Mouse (Mus musculus): ENCODE data around the gene Nxpe5. TPM values are rescaled to one million over a fixed set of nuclear protein-coding genes. Genes with fewer than 3 reads are reported as not detected.
A peak's percentile ranks its signal among the peaks of the same experiment; 100 is the strongest.

Gene Nxpe5
- polyA plus RNA-seq, 1 experiment from 2014 or later: not detected

DNA sequence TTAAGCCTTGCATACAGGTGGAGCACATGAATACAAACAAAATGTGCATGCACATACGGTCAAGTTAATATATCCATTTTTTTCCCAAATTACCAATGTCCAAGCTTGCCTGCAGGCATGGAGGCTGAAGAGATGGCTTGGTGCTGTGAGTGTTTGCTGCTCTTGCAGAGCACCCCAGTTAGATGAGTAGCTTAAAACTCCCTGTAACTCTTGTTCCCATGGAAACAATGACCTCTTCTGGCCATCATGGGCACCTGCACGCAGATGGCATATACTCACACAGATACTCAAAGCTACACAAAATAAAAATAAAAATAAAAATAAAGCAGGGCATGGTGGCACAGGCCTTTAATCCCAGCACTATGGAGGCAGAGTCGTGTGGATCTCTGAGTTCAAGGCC lies 27.4 kb downstream of the Nxpe5 start:
- no peak for ATAC-seq (ENCODE audit: insufficient number of reproducible peaks, insufficient read depth, low FRiP score, low read depth)
- H3K27ac ChIP-seq (replicated peaks in 1 of 2; ENCODE audit: control insufficient read depth in 1 of 2, insufficient read depth in 1 of 2, low read depth in 2 of 2, low read length in 2 of 2): no peak overlapping the region
- H3K27me3 ChIP-seq (ENCODE audit: control insufficient read depth, insufficient read depth, low read length): no peaks in the 10 kb centered on the region
- H3K4me3 ChIP-seq (ENCODE audit: control insufficient read depth in 1 of 2, insufficient read depth in 1 of 2, low read depth in 1 of 2, low read length in 2 of 2): no peak overlapping the region
- 82% methylated on average over 3 of the region's 3 CpGs for WGBS
- no peaks in the 10 kb centered on the region for H3K9me3 ChIP-seq (ENCODE audit: control insufficient read depth, low read length)
- H3K4me1 ChIP-seq (ENCODE audit: control insufficient read depth in 2 of 2, insufficient read depth in 2 of 2, low read length in 2 of 2): peaks cover 4 to 6% of the 10 kb centered on the region in 2 experiments; a peak in 3 of 4 replicates
- H3K36me3 ChIP-seq (ENCODE audit: control insufficient read depth, insufficient read depth, low read length): peaks cover under 1% of the 10 kb centered on the region; the same call in 1 of the 2 replicates
- no peak overlapping the region for H3K9ac ChIP-seq (ENCODE audit: low read length)
- H3K4me2 ChIP-seq (ENCODE audit: low read length): no peak overlapping the region

DNA sequence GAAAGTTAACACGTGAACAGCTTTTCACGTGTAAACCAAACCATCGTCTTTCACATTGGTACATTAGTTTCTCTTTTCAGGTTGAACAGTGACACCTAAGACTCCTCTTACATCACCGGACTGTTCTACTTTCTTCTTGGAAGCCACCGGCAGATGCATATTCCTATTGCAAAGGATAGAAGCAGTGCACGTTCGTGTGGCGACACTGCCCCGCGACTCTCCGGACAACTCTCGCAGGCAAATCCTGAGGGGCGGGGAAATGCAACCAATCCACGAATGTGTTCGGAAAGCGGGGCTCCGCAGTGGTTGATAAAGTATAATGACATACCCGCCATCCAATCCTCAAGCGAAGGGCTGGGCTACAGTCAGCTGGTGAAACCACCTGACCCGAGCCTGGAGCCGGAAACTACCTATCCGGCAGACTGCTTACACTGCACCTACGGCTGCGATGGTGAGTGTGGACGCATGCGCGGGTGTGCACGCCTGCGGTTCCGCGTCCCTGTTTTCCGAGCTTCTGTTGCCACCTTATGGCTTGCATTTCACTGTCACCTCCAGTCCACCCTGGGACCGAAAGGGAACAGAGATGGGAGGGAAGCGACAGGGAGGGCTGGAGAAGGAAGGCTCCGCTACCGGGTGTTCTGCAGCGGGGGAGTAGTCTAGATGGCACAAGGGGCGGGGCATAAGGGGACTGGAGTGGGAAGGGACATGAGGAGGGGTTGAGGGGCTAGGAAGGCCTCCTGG lies 29.8 kb downstream of the Nxpe5 start, which contains the start of gene Lamtor4:
Gene Lamtor4, plus strand, starts transcription at position 130 of the 741 bp plus-strand sequence.
- Histone ChIP-seq H3K9me3 (ENCODE audit: control insufficient read depth, low read length) (no peaks in the 10 kb centered on the region), H3K4me2 (ENCODE audit: low read length) (peak within 1 kb of the TSS; percentile 83), H3K27ac (replicated peaks in 1 of 2; ENCODE audit: control insufficient read depth in 1 of 2, insufficient read depth in 1 of 2, low read depth in 2 of 2, low read length in 2 of 2) (peak within 1 kb of the TSS; percentile 83 to 85), H3K27me3 (ENCODE audit: control insufficient read depth, insufficient read depth, low read length) (no peaks in the 10 kb centered on the region), H3K4me3 (ENCODE audit: control insufficient read depth in 1 of 2, insufficient read depth in 1 of 2, low read depth in 1 of 2, low read length in 2 of 2) (peak within 1 kb of the TSS; percentile 80 to 88), H3K9ac (ENCODE audit: low read length) (peak within 1 kb of the TSS; percentile 74), H3K36me3 (ENCODE audit: control insufficient read depth, insufficient read depth, low read length) (peaks cover 24% of the 10 kb centered on the region), H3K4me1 (ENCODE audit: control insufficient read depth in 2 of 2, insufficient read depth in 2 of 2, low read length in 2 of 2) (peaks cover 18 to 22% of the 10 kb centered on the region in 2 experiments)
- ATAC-seq (ENCODE audit: insufficient number of reproducible peaks, insufficient read depth, low FRiP score, low read depth): peak; percentile 98
- WGBS: under 1% methylated on average over 38 of the region's 38 CpGs

DNA sequence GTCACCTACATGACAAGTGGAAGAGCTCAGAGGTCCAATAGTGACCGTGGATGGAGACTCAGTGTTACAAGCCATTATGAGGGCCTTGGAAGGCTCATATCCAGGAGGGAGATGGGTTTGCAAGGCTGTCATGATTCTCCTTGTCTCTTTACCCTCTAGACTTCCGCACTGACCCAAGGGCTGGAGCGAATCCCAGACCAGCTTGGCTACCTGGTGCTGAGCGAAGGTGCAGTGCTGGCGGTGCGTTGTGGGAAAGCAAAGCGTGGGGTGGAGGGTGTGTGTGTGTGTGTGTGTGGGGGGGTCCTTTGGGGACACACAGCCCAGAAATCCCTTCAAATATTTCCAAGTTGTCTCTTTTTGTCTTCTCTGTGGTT lies 30.4 kb downstream of the Nxpe5 start:
- Histone ChIP-seq H3K27me3 (ENCODE audit: control insufficient read depth, insufficient read depth, low read length) (no peaks in the 10 kb centered on the region), H3K9me3 (ENCODE audit: control insufficient read depth, low read length) (no peaks in the 10 kb centered on the region), H3K36me3 (ENCODE audit: control insufficient read depth, insufficient read depth, low read length) (peaks cover 29% of the 10 kb centered on the region), H3K4me1 (ENCODE audit: control insufficient read depth in 2 of 2, insufficient read depth in 2 of 2, low read length in 2 of 2) (peaks cover 18 to 26% of the 10 kb centered on the region in 2 experiments), H3K27ac (replicated peaks in 1 of 2; ENCODE audit: control insufficient read depth in 1 of 2, insufficient read depth in 1 of 2, low read depth in 2 of 2, low read length in 2 of 2) (peak overlapping the region; percentile 83 to 85), H3K4me3 (ENCODE audit: control insufficient read depth in 1 of 2, insufficient read depth in 1 of 2, low read depth in 1 of 2, low read length in 2 of 2) (peak overlapping the region; percentile 80 to 88), H3K9ac (ENCODE audit: low read length) (peak overlapping the region; percentile 74), H3K4me2 (ENCODE audit: low read length) (peak overlapping the region; percentile 83)
- no peak for ATAC-seq (ENCODE audit: insufficient number of reproducible peaks, insufficient read depth, low FRiP score, low read depth)
- WGBS: 21% methylated on average over 7 of the region's 7 CpGs

DNA sequence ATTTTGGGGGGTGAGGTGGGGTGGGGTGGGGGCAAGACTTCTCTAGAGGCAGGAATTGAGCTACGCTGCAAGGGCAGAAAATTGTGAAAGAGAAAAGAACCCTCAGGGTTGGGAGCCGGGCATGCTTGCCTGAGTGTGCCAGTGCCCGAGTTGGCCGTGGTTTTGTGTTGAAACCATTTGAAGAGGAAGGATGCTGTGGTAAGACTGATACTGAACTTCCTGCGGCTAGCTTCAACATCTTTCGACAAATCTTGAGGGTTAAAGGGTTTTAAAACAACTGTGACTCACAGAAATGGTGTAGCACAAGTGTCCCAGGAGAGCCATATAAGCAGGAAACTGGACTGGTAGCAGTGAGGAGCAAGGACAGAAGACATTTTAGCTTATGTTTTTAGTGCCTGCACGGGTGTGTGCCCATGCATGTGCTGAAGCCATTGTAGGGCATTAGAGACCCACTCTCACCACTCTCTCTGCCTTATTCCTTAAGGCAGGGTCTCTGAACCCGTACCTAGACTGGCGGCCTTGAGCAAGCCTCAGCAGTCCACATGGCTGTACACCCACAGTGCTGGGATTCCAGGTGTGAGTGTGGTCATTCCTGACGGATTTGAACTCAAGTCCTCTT lies 31.4 kb downstream of the Nxpe5 start:
- Histone ChIP-seq H3K27ac (replicated peaks in 1 of 2; ENCODE audit: control insufficient read depth in 1 of 2, insufficient read depth in 1 of 2, low read depth in 2 of 2, low read length in 2 of 2) (no peak overlapping the region), H3K9ac (ENCODE audit: low read length) (no peak overlapping the region), H3K9me3 (ENCODE audit: control insufficient read depth, low read length) (no peaks in the 10 kb centered on the region), H3K4me2 (ENCODE audit: low read length) (no peak overlapping the region), H3K4me3 (ENCODE audit: control insufficient read depth in 1 of 2, insufficient read depth in 1 of 2, low read depth in 1 of 2, low read length in 2 of 2) (no peak overlapping the region), H3K36me3 (ENCODE audit: control insufficient read depth, insufficient read depth, low read length) (peaks cover 39% of the 10 kb centered on the region), H3K27me3 (ENCODE audit: control insufficient read depth, insufficient read depth, low read length) (no peaks in the 10 kb centered on the region), H3K4me1 (ENCODE audit: control insufficient read depth in 2 of 2, insufficient read depth in 2 of 2, low read length in 2 of 2) (peaks cover 18 to 26% of the 10 kb centered on the region in 2 experiments)
- no peak for ATAC-seq (ENCODE audit: insufficient number of reproducible peaks, insufficient read depth, low FRiP score, low read depth)
- WGBS: 82% methylated on average over 10 of the region's 10 CpGs

DNA sequence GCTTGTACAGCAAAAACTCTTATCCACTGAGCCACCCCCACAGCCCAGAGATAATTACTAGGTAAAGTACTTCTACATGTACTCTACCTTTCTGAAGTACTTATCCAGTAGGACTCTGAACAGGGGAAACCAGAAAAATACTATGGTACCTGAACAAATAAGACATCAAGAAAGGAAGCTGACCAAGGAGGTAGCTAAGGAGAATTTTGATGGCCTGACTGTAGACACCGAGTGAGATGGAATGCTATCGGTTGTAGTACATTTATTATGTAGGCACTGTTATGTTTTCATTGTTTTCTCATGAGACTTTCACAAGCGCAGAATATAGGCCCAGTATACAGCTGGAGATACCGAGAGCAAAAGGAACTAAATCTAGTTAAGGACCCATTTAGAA lies 31.9 kb downstream of the Nxpe5 start:
- 89% methylated on average over 4 of the region's 4 CpGs for WGBS

DNA sequence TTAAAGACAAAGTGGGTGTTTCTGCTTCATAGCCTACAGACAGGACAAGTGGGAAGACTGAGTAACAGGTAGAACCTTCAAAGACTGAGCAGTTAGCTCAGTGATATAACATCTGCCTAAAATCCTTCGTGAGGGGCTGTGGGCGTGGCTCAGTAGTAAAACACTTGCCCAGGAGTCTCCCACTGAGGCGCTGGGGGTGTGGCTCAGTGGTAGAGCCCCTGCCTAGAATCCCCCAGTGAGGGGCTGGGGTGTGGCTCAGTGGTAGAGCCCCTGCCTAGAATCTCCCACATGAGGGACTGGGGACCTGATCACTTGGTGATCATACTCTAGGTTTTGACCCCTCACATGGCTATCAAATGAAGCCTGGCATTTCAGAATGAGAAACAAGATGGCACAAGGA lies 32.4 kb downstream of the Nxpe5 start:
- peaks cover 25 to 36% of the 10 kb centered on the region in 2 experiments for H3K4me1 ChIP-seq (ENCODE audit: control insufficient read depth in 2 of 2, insufficient read depth in 2 of 2, low read length in 2 of 2)
- no peak for ATAC-seq (ENCODE audit: insufficient number of reproducible peaks, insufficient read depth, low FRiP score, low read depth)
- H3K36me3 ChIP-seq (ENCODE audit: control insufficient read depth, insufficient read depth, low read length): peaks cover 43% of the 10 kb centered on the region
- H3K4me3 ChIP-seq (ENCODE audit: control insufficient read depth in 1 of 2, insufficient read depth in 1 of 2, low read depth in 1 of 2, low read length in 2 of 2): no peak overlapping the region
- no peaks in the 10 kb centered on the region for H3K9me3 ChIP-seq (ENCODE audit: control insufficient read depth, low read length)
- H3K27ac ChIP-seq (replicated peaks in 1 of 2; ENCODE audit: control insufficient read depth in 1 of 2, insufficient read depth in 1 of 2, low read depth in 2 of 2, low read length in 2 of 2): no peak overlapping the region
- 93% methylated on average over 3 of the region's 3 CpGs for WGBS
- no peak overlapping the region for H3K9ac ChIP-seq (ENCODE audit: low read length)
- H3K27me3 ChIP-seq (ENCODE audit: control insufficient read depth, insufficient read depth, low read length): no peaks in the 10 kb centered on the region
- no peak overlapping the region for H3K4me2 ChIP-seq (ENCODE audit: low read length)

More for the DNA sequence above, 31.9 kb downstream of the Nxpe5 start:
- Histone ChIP-seq H3K27ac (replicated peaks in 1 of 2; ENCODE audit: control insufficient read depth in 1 of 2, insufficient read depth in 1 of 2, low read depth in 2 of 2, low read length in 2 of 2) (no peak overlapping the region), H3K4me2 (ENCODE audit: low read length) (no peak overlapping the region), H3K9me3 (ENCODE audit: control insufficient read depth, low read length) (no peaks in the 10 kb centered on the region), H3K27me3 (ENCODE audit: control insufficient read depth, insufficient read depth, low read length) (no peaks in the 10 kb centered on the region), H3K4me1 (ENCODE audit: control insufficient read depth in 2 of 2, insufficient read depth in 2 of 2, low read length in 2 of 2) (peaks cover 20 to 31% of the 10 kb centered on the region in 2 experiments), H3K4me3 (ENCODE audit: control insufficient read depth in 1 of 2, insufficient read depth in 1 of 2, low read depth in 1 of 2, low read length in 2 of 2) (no peak overlapping the region), H3K36me3 (ENCODE audit: control insufficient read depth, insufficient read depth, low read length) (peaks cover 43% of the 10 kb centered on the region), H3K9ac (ENCODE audit: low read length) (no peak overlapping the region)
- no peak for ATAC-seq (ENCODE audit: insufficient number of reproducible peaks, insufficient read depth, low FRiP score, low read depth)

DNA sequence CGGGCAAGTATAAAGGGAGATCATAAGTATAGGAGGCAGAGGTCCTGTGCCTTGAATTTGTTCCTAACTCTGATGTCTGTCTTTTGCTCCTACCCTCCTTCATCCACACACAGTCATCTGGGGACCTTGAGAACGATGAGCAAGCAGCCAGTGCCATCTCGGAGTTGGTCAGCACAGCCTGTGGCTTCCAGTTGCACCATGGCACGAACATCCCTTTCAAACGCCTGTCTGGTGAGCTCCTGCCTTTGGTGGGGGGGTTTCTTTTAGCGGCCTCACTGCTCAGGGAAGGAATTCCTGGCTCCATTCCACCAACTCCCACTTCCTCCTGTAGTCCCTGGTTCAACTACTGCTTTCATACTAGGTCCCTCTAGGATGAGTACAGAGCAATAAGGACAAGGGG lies 32.8 kb downstream of the Nxpe5 start:
- Histone ChIP-seq H3K27ac (replicated peaks in 1 of 2; ENCODE audit: control insufficient read depth in 1 of 2, insufficient read depth in 1 of 2, low read depth in 2 of 2, low read length in 2 of 2) (0 out of 4 replicates have a peak overlapping the region, but pooled peaks of 1 of the 2 experiments have one; percentile 9), H3K4me3 (ENCODE audit: control insufficient read depth in 1 of 2, insufficient read depth in 1 of 2, low read depth in 1 of 2, low read length in 2 of 2) (no peak overlapping the region), H3K4me1 (ENCODE audit: control insufficient read depth in 2 of 2, insufficient read depth in 2 of 2, low read length in 2 of 2) (peaks cover 26 to 38% of the 10 kb centered on the region in 2 experiments), H3K36me3 (ENCODE audit: control insufficient read depth, insufficient read depth, low read length) (peaks cover 43% of the 10 kb centered on the region), H3K27me3 (ENCODE audit: control insufficient read depth, insufficient read depth, low read length) (no peaks in the 10 kb centered on the region), H3K4me2 (ENCODE audit: low read length) (no peak overlapping the region), H3K9me3 (ENCODE audit: control insufficient read depth, low read length) (no peaks in the 10 kb centered on the region), H3K9ac (ENCODE audit: low read length) (no peak overlapping the region)
- WGBS: 53% methylated on average over 6 of the region's 6 CpGs
- no peak for ATAC-seq (ENCODE audit: insufficient number of reproducible peaks, insufficient read depth, low FRiP score, low read depth)

Data from heart, embryonic 14.5 days (tissue).